Mouse (Mus musculus) frontal cortex, adult (tissue): Measurements from ENCODE around the gene Fetub.

Source experiments
- ATAC-seq: cut with Nextera tagmentation; 2 replicates; pipeline ENCODE4 v1.9.2; 2017; ENCODE audit warnings: mild to moderate bottlenecking, moderate library complexity, mixed read lengths; ENCODE audit not compliant: low TSS enrichment

Fetub gene

GRCm38 (mm10) chr16:22963293-22963692, 45.2 kb downstream of the Fetub start:
- no peak for ATAC-seq

DNA sequence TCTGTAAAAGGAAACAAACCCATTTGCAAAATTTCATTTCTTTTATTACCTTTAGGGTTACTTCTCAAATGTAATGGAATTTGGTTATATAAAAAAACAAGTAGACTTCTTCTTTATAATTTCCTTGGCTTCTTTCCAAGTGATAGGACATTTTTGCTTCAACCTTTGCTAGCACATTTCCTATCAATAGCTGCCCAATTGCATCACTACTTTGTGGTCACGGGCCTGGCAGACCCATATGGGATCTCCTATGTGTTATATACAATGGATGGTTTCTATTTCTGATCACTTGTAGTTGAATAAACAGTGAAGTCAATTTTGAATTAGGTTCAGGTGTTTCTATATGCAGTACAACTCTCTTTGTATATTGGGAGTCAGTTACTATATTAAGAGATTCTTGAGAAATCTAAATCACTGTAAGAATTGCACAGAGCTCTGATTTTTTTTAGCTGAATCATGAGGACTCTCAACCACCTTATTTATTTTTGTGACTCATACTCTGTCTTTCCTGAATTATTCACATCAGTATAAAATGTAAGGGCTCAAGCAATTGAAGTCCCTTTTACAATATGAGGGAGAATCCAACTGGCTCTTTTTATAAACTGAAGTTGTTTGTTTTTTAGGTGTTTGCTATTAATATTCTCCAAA, 49.4 kb downstream of the Fetub start:
- peak; percentile 93 for ATAC-seq
